Mouse (Mus musculus) B cell, adult (primary cell): ENCODE measurements around the gene Thoc6. TPM values are rescaled to one million over a fixed set of nuclear protein-coding genes. Genes with fewer than 3 reads are reported as not detected.

ENCODE experiments used
- total RNA-seq: library from RNA; stranded (reverse); gene quantifications from 4 replicates; pipeline ENCODE4 v1.2.4, GENCODE M21; 2023; ENCODE audit not compliant: inconsistent age

Gene Thoc6
- total RNA-seq, result 23.9 to 33.5 TPM (median 27.0 TPM) in 4 replicates

GRCm38 (mm10) chr17:23673424-23674073, at the start of gene Thoc6, which contains the start of gene Hcfc1r1:
Thoc6 (minus strand) TSS chr17:23673882.
Hcfc1r1 (plus strand) TSS chr17:23673596.

DNA sequence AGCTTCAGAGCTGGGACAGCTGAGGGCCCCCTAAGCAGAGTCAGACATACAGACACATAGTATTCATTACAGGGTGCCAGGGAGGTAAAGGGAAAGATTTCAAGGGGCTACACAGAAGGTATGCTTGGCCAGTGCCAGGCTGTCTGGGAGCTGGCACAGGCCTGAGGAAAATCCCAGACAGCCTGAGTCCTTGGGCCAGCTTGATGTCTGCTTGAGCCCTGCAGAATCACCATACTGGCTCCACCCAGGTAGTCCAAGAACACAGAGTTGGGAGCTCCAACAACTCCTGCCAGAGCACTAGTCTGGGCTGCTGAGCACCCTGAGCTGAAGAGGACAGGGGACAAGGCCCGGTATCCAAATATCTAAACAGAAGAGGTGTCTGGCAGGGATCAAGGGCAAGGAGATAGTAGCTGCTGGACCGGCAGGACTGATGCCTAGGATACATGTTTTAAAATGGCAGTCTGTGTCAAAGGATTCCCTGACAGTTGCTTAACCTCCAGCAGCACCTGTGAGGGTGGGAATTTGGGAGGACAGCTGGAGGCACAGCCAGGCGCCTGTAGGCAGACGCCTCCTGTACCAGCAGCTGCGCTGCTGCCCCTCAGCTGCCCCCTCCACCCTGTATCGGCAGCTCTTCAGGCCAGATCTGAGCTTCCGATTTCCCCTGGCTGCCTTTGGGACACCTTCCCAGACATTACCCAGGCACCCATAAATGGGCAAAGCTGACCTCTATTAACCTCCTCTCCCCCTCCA, 48.9 kb upstream of the Thoc6 start, which contains the start of gene 1520401A03Rik:
TSS of gene 1520401A03Rik (minus strand) at position 408 of the 750 bp plus-strand sequence.

GRCm38 (mm10) chr17:23683856-23684672, 10.4 kb upstream of the Thoc6 start, which contains the start of gene Cldn9:
Cldn9 (minus strand) TSS chr17:23684026.

DNA sequence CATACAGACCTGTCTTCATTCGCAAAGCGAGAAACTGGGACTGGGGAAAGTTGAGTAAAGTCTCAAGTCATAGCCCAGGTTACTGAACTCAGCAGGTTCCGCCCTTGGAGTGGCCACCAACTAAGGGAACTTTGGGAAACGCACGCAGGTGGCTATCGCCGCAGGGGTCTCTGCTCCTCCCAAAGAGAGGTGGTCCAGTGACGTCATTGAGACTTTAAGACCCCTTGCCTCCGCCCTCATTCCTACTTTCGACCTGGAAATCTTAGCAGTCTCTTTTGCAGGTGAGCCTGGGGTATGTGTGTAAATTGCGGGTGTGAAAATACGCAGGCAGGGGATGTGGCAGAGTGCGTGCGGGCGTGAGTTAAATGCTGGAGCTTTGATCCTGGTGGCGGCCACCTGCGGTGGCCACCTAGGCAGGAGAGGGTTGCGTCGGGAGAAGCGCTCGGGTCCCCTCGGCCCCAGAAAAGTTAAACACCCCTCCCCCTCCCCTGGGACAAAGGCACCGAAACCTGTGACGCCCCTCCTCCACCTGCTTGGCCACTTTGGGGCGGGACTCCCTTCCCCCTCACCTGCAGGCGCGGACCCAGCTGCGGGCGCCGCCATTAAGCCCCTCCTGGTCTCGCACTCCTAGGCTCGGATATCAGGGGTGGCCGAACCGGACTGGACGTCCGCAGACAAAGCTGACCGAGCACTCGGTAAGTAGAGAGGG, 5.6 kb upstream of the Thoc6 start, which contains the start of gene Cldn6:
TSS of gene Cldn6 (plus strand) at position 123 of the 709 bp plus-strand sequence.

DNA sequence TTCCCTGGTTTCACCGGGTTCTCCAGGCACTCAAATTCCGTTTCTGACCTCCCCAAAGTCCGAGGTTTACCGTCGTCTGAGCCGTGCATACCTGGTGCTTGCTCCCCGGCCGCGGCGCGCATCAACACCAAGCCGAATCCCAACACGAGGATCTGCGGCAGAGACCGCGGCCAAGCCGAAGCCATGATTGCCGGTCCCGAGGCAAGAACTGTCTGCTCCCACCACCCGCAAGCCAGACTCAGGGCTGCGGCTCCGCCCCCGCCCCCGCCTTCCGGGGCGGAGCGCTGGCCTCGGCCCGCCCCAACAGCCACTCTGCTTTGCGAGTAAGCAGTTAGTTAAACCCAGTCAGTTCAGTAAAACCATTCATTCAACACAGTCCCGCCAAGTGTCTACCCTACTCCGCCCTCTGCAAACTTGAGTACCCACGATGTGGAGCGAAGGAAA, 3.6 kb upstream of the Thoc6 start, which contains the start of gene Tnfrsf12a:
TSS of gene Tnfrsf12a (minus strand) at position 233 of the 444 bp plus-strand sequence.

GRCm38 (mm10) chr17:23660117-23660875, 13.4 kb downstream of the Thoc6 start, which contains the start of gene Bicdl2:
Bicdl2 (plus strand) TSS chr17:23660506.

DNA sequence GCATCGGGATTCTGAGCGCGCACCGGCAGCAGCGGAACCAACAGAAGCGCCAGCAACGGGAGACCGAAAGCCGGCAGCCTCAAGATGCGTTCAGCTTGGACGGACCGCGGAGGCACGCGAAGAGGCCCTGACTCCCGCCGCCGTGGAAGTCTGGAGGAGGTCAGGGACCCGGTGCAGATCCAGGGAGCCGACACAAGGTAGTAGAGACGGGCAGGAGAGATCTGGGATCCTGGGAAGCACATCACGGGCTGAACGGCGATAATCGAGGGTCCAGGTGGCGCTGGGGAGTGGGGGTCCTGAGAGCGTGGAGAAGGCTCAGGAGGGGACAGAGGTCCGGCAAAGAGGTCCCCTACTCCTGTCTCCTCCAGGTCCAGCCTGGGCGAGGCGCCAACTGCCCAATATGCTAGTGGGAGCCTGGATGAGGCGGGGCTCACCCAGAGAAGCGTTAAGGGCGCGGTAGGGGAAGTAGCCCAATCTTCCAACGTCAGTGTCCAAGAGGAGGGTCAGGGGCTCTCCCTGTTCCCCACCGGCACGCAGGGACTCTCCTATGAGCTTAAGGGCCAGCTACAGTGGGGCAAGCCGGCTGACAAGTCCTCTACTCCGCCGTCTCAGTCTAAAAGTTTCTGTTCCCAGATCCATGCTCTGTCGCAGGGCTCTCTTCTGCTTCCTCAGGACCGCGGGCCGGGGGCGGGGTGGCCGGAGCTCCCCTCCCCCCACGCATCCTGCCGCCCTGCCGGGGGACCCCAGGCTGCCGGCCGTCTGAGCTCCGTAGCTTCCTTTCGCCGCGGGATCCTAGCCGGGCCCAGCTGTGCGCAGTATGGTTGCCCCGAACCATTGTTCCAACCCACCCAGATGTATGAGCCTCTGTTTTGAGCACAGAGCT, 28.8 kb downstream of the Thoc6 start, which contains the start of gene Mmp25:
TSS of gene Mmp25 (minus strand) at position 665 of the 883 bp plus-strand sequence.

Other genes with a start within 250 kb of the Thoc6 start
- not detected in 4 replicates for gene Vmn2r117, start 194.2 kb downstream of the Thoc6 start, total RNA-seq
- 7.7 to 10.6 TPM (median 9.1 TPM) in 4 replicates for gene Zfp213, start 109.6 kb downstream of the Thoc6 start, total RNA-seq
- gene Zfp13, start 74.4 kb downstream of the Thoc6 start, total RNA-seq, result 0.24 TPM in 1 of 4 replicates, not detected in the others
- not detected in 4 replicates for gene Zscan10, start 73.0 kb downstream of the Thoc6 start, total RNA-seq
- not detected in 4 replicates for gene Mmp25, start 28.6 kb downstream of the Thoc6 start, total RNA-seq
- gene Bicdl2, start 13.4 kb downstream of the Thoc6 start, total RNA-seq, result not detected in 4 replicates
- gene Hcfc1r1, start 286 bp downstream of the Thoc6 start, total RNA-seq, result 36.1 to 48.9 TPM (median 40.8 TPM) in 4 replicates
- gene Tnfrsf12a, start 3.6 kb upstream of the Thoc6 start, total RNA-seq, result 8.7 to 13.8 TPM (median 11.7 TPM) in 4 replicates
- gene Cldn6, start 5.4 kb upstream of the Thoc6 start, total RNA-seq, result not detected in 4 replicates
- gene Cldn9, start 10.1 kb upstream of the Thoc6 start, total RNA-seq, result not detected in 4 replicates
- not detected in 4 replicates for gene 1520401A03Rik, start 48.9 kb upstream of the Thoc6 start, total RNA-seq
- 32.8 to 35.4 TPM (median 33.4 TPM) in 4 replicates for gene Pkmyt1, start 52.5 kb upstream of the Thoc6 start, total RNA-seq
- gene Paqr4, start 67.0 kb upstream of the Thoc6 start, total RNA-seq, result 0.27 to 0.67 TPM (median 0.48 TPM) in 4 replicates
- gene Kremen2, start 72.0 kb upstream of the Thoc6 start, total RNA-seq, result not detected in 4 replicates
- gene Flywch1, start 97.7 kb upstream of the Thoc6 start, total RNA-seq, result 24.2 to 32.5 TPM (median 29.5 TPM) in 4 replicates
- gene Flywch2, start 112.2 kb upstream of the Thoc6 start, total RNA-seq, result 0.81 TPM in 1 of 4 replicates, not detected in the others
- gene Srrm2, start 116.7 kb upstream of the Thoc6 start, total RNA-seq, result 1,187 to 1,326 TPM (median 1,293 TPM) in 4 replicates
- gene Elob, start 155.3 kb upstream of the Thoc6 start, total RNA-seq, result 159 to 201 TPM (median 175 TPM) in 4 replicates
- not detected in 4 replicates for gene Prss33, start 162.2 kb upstream of the Thoc6 start, total RNA-seq
- gene Prss32, start 170.0 kb upstream of the Thoc6 start, total RNA-seq, result not detected in 4 replicates
- 0.69 TPM in 1 of 4 replicates, not detected in the others for gene Prss41, start 170.3 kb upstream of the Thoc6 start, total RNA-seq
- gene Prss21, start 194.2 kb upstream of the Thoc6 start, total RNA-seq, result not detected in 4 replicates
- gene Dcpp1, start 207.0 kb upstream of the Thoc6 start, total RNA-seq, result not detected in 4 replicates
- gene Dcpp2, start 207.0 kb upstream of the Thoc6 start, total RNA-seq, result not detected in 4 replicates
- gene Dcpp3, start 243.6 kb upstream of the Thoc6 start, total RNA-seq, result not detected in 4 replicates